In genomic region chr8:121552506-121552905, GRCm38 (mm10) we compare ENCODE assay signal across 28 mouse cellular contexts. TPM values are rescaled to one million over a fixed set of nuclear protein-coding genes. Genes with fewer than 3 reads are reported as not detected.
"Had no signal": no experiment of that assay in that cellular context is flagged by ENCODE, and none has a peak within 500 bp of the region (broad histone marks: within the 10 kb centered on the region; RNA-seq: fewer than 3 reads in every experiment).

No protein-coding gene starts in this region.

- H3K4me2 ChIP-seq: limb, embryonic 13.5 days; liver, embryonic 12.5 days; liver, embryonic 15.5 days; lung, embryonic 14.5 days; midbrain, embryonic 11.5 days had no signal

- H3K9me3 ChIP-seq: limb, embryonic 10.5 days; limb, embryonic 13.5 days; liver, embryonic 12.5 days; liver, embryonic 15.5 days had no signal

- H3K4me3 ChIP-seq: layer of hippocampus, adult 2 months; limb, embryonic 10.5 days; limb, embryonic 13.5 days; liver, embryonic 12.5 days; liver, embryonic 15.5 days had no signal

- ATAC-seq: liver, embryonic 12.5 days; lung, postnatal 0 days had no signal

- DNase-seq: kidney, adult 2 months; layer of hippocampus, adult 9-11 months; liver; lung, embryonic 14.5 days; midbrain, embryonic 14.5 days; thymus, postnatal 25 days had no signal

- H3K27ac ChIP-seq: kidney, postnatal 0 days; layer of hippocampus, adult 2 months; limb, embryonic 10.5 days; limb, embryonic 13.5 days; liver, embryonic 12.5 days; liver, embryonic 15.5 days had no signal

- H3K4me1 ChIP-seq: limb, embryonic 10.5 days; limb, embryonic 13.5 days; liver, embryonic 12.5 days; liver, embryonic 15.5 days had no signal

- H3K9ac ChIP-seq: limb, embryonic 13.5 days; liver, embryonic 12.5 days; liver, embryonic 15.5 days; lung, embryonic 14.5 days had no signal

- H3K27me3 ChIP-seq: limb, embryonic 13.5 days; liver, embryonic 12.5 days; liver, embryonic 15.5 days had no signal

RNA-seq across cellular contexts. Expression of gene 1700018B08Rik, which starts 8.4 kb away (rescaled TPM):
- total RNA-seq: layer of hippocampus, adult 2 months; layer of hippocampus, postnatal 25 days; left cerebral cortex, adult 18-20 months; left cerebral cortex, postnatal 25 days; megakaryocyte progenitor cell, adult 5-6 weeks; megakaryocyte-erythroid progenitor cell, adult 5-6 weeks; midbrain, postnatal 0 days had no signal
- polyA plus RNA-seq: kidney, adult 2 months; kidney, embryonic 14.5 days; kidney, postnatal 0 days; large intestine, adult 2 months; limb, embryonic 10.5 days; limb, embryonic 13.5 days; liver, embryonic 12.5 days; liver, embryonic 15.5 days; lung, embryonic 14.5 days; lung, postnatal 0 days; midbrain, embryonic 11.5 days; midbrain, postnatal 0 days; neural tube, embryonic 11.5 days; neural tube, embryonic 14.5 days; small intestine, adult 2 months; spleen, adult 2 months; stomach, embryonic 16.5 days; thymus, postnatal 0 days had no signal
